Mouse (Mus musculus) gastrocnemius, postnatal 14 days (tissue): ENCODE measurements at regions not wholly inside any gene's neighbourhood (a gene's known extent, or its start where the extent isn't known, plus 50 kb on each side); places are given as distances from the start of the nearest gene placed in this dataset.
A peak's percentile ranks its signal among the peaks of the same experiment; 100 is the strongest.

ENCODE experiments used
- DNase-seq: peaks from one replicate; pipeline ENCODE4 v3.0.0; 2021; ENCODE audit warnings: mixed read lengths
- intact Hi-C: fragments of 180-260 bp; cut with DNase I; formaldehyde crosslinking; loops from one replicate; pipeline ENCODE4 v1.15.1; 2025; ENCODE audit warnings: low total_unique reads

DNA sequence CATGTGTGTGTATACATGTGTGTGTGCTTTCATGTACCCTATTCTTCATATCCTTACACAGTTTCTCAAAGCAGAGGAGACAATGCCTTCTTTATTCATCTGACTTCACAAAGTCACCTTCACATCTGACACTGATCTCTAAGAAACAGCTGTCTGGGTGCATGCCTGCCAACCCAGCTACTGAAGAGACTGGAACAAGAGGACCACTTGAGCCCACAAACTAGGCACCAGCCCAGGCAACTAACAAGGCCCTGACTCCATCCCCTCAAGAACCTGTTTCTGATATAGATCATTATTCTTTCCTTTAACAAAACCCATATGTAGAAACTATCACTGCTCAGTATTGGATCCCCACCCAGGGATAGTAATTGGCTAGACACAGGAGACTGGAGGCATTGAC is 295.3 kb downstream of the Qk start:
- intact Hi-C loops = no loop called here
- DNase-seq = peak; percentile 36

DNA sequence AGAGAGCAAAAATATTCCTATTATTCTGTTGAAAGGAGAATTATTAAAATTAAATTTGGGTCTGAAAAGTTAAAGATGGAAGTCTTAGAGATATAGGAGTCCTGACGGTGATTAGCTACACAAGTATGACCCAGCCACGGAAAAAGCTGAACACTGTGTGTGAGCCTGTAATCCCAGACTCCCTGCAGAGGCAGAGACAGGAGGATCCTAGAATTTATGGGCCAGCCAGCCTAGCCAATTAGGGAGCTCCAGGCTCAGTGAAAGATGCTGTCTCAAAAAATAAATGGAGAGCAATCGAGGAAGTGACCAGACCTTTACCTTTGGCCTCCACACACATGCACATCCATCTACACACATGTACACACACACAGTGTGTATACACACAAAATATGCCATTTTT is 307.5 kb downstream of the Qk start:
- intact Hi-C loops = no loop called here
- DNase-seq = no peak

DNA sequence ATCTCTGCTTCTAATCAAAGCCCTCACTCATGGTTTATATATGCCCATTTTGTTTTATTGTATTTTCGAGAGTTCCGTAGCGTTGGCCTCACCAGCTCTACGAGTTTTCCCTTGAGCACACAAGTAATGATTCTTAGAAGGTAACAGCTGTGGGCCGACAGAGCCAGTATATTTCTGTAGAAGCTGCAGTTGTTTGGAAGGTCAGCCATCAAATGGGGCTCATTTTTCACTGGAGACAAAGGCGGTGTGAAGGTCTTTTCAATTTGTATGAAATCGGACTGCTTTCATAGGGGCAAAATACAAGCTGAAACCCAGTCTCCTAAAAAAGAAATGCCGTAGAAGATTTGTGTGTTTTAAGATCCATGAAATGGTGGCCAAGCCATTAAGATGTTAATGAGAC is 307.9 kb downstream of the Qk start:
- DNase-seq = no peak
- intact Hi-C loops = no loop called here

DNA sequence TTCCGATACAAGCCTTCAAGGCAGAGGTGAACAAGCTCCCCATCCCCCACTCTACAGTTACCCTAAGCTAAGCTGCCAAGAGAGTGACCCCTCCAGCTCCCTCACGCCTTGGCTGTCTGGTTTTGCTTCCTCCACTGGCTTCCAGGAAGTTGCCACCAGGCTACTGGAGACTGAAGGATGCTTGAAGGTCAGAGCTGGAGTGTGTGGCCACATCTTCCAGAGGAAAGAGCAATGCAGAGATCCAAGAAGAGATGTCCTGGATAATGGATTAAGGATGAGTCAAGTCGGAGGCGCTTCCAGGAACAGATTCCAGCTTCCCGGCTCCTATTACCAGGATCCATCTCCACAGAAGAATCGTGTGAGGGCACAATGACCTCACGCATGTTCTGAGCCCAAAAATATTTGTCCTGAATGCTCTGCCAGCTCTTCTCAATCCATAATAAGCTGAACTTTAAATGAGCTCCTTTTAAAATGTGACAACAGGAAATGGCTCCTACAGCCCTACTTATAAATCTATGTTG is 318.5 kb downstream of the Qk start:
- DNase-seq = peak; percentile 70
- intact Hi-C loops = no loop called here

DNA sequence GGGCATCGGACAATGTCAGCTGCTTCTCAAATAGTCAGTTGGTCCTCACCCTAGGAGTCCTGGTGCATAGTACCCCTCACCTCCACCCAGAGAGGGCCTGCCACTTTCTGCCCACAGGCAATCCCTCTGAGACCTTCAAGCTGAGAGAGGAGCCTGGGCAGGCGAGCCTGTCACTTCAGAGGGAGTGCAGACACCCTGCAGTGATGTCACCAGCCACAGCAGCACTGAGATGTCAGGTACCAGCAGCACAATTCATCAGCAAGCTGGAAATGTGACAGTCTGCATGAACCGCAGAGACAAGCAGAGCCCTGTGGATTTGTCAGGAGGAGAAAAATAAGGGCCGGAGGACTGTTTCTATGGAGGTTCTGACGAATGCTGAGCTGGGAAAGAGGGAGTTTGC is 324.3 kb downstream of the Qk start:
- intact Hi-C loops = no loop called here
- DNase-seq = no peak

DNA sequence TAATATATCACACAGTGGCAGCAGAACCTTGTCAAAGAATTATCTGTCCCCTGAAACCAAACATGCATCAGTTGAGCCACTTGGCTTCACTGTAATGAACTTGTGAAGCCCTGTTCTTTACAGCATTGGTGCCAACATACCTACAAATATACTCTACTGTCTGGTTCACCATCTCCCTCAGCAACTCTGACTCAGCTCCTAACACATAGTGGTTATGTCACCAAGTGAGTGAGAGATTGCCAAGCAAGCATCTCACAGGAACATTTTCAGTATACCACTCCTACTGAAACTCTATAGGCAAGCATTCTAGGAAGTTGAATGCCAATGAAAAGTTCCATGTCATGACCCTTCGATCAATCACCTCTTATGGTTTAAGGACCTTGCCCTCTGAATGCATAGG is 321.2 kb upstream of the Pabpc6 start:
- intact Hi-C loops = no loop called here
- DNase-seq = no peak

DNA sequence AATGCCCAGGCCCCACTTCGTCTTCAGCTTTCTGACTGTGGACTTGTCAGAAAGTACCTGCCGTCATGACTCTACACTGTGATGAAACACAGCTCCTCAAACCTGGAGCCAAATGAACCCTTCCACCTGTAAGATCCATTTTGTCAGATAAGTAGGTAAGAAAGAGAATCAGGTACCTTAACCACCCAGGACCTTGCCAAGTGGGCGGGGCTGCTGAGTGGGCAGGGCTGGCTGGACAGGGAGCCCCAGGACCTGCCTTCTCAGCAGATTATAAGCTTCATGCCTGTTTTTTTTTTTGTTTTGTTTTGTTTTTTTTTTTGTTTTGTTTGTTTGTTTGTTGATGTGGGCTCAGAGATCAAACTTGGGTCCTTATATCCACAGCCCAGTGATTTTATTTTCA is 311.8 kb upstream of the Pabpc6 start:
- intact Hi-C loops = no loop called here
- DNase-seq = no peak

DNA sequence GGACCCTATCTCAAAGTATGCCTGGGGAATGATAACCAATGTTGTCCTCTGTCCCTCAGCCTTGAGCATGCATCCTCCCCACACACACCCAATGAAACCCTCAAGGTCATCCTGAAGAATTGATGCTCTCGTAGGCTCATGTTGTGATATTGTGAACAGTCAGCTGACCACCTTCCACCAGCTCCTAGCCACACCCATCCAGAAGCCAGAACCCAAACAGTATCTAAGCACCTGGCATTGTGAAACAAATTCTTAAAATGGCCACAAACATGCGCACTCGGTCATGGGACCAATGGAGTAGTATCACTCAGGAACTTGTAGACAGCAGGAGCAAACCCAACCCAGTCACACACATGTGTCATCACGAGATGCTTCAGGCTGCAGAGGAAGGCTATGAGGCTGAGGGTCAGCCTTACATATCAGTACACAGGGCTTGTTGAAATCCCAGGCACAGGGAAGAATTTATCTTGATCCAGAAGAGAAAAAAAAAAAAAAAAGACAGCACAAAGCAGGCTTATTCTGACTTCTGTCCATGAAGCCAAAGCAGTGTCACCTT is 307.4 kb upstream of the Pabpc6 start:
- intact Hi-C loops = no loop called here
- no peak for DNase-seq

DNA sequence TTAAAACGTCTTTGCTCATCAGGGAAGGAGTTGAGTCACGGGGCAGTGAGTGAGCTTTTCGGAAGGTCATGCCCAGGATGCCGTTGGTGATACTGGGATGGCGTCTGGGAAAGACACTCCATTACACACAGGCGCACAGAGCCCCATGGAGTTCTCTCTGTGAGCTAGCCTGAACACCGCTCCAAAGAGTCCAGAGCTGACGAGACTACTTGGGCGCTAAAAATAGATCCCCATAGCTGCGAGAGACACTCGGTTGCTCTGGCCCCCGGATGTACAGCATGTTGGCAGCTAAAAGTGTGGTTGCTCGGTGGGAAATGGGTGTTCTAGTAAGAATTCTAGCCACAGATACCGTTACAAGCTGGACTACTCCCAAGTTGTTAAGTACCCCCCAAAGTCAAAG is 306.5 kb upstream of the Pabpc6 start:
- intact Hi-C loops = no loop called here
- no peak for DNase-seq

DNA sequence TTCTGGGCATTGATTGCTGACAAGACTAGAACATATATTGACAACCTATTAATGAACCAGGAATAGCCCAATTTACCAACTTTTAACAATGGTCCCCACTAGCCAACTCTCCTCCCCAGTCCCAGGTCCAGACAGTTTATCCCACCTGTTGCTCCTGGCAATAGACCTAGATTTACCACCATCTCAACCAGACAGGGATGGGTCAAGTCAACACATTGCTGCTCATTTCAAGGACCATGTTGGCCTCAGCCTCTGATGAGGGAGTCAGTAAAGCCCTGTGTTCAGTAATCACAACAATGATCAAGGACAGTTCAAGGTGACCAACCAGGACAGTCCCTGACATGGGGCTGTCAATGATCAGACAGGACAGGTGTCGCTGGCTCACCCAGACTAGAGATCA is 305.6 kb upstream of the Pabpc6 start:
- intact Hi-C loops = no loop called here
- no peak for DNase-seq

DNA sequence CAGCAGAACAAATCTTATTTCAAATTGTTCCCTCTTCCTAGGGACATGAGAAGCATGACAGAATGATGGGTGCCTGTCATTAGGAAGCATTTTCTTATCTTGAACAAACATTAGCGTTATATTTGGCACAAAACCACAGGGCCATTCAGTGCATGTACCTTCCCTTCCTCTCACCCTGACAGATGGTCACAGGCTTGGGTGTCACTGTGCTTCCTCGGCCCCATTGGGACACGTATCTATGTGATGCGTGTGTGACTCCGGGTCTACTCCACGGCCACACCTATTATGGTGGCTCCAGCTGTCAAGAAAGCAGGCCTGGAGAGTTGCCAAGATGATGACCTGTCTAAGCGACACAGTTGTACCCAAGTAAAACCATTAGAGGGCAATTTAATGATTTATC is 298.5 kb upstream of the Pabpc6 start:
- DNase-seq = no peak
- intact Hi-C loops = no loop called here

DNA sequence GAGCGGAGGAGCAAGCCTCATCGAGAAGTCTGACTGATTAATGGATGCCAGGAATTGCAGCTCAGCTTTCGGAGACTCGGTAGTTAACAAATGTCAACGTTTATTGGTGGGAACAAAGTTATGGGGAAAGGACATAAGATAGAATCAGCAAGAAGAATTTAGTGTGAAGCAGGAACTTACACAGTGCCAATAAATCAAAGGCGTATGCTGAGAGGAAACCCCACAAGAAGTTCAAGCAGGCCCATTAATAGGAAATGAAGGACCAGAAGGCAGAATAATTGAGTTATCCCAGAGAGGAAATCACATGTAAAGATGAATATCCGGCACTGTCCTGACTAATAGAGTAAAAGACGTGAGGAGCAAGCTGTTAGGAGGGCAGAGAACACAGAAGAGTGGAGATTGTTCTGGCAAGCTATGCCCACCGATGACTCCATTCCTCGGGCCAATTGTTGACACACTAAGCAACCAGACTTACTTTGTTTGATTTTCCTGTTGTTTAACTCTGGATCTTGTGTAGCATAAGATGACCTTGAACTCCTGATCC is 293.4 kb upstream of the Pabpc6 start:
- DNase-seq = no peak

DNA sequence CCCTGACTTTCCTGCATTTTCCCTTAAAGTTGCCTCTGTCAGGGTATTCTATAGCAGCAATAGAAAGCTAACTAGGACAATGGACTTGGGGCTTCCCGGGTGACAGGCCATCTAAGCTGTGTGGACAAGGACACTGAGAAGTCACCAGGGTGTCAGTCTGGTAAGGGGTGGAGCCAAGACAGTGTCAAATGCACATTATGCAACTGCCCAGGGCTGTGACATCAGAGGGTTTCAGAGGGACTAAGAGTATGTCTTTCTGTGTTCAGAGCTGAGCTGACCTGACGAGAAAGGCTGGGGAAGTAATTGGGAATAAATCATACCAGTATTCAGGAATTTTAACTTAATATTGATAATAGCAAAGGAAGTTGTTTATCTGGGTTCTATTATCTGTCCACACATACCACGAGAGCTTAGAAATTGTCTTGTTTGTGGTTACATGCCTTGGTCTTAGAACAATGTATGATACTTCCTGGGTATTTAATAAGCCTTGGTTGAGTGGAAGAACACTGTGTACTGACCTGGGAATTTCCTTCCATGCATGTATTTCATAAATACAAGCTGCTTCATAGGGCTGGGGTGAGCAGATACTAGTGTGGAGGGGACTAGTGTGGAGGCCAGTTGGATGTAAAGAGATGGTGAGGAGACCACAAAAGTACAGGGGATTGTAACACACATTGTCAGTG is 279.6 kb upstream of the Pabpc6 start:
- no peak for DNase-seq
- intact Hi-C loops = no loop called here

More for the DNA sequence above, 293.4 kb upstream of the Pabpc6 start:
- intact Hi-C loops = no loop called here

DNA sequence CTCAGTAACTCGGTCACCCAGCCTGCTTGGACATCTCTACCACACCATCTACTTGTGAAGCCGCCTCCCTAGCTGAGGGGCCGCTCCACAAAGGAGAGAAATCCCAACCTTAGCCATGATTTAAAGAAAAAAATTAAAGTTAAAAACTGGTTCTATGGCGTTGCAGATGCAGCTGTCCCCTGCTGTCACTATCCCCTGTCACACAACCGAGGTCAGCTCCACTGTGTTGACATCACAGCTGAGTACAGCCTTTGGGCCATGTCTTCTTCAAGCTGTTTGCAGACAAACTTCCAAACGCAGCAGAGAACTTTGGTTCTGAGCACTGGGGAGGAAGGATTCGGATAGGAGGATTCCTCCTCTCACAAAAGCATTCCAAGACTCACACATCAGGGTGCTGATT is 278.1 kb upstream of the Pabpc6 start:
- intact Hi-C loops = no loop called here
- no peak for DNase-seq

DNA sequence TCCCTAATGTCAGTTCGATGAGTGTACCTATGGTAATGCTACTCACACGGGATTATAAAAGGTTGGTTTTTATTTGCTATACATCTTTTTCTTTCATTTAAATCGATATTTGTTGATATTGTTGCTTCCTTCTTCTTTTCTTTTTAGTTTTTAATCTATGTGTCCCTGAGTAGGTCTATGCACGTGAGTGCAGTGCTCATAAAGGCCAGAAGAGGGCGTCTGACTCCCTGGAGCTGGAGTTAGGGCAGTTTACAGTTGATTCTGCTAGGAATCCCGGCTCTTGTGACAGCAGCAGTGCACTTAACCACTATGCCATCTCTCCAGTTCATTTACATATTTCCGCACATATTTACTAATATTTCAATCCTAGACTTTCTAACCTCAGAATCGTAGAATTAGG is 275.0 kb upstream of the Pabpc6 start:
- DNase-seq = no peak
- intact Hi-C loops = no loop called here

DNA sequence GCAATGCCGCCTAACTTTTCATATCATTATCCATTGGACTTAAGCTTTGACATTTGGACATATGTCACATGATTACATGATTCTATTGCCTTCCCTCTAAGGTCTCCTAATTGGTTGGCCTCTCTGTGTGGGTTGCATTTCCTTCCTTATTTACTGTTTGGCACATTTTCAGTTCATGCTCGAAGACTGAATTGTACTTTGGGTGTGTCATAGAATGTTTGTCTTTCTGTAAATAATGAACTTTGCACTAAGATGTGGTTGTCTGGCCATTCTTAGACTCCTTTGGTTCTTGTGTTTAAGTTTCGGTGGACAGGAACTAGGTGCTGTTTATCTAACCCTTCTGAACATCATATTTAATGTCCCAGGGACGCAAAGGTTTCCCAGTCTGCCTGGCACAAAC is 272.7 kb upstream of the Pabpc6 start:
- intact Hi-C loops = no loop called here

DNA sequence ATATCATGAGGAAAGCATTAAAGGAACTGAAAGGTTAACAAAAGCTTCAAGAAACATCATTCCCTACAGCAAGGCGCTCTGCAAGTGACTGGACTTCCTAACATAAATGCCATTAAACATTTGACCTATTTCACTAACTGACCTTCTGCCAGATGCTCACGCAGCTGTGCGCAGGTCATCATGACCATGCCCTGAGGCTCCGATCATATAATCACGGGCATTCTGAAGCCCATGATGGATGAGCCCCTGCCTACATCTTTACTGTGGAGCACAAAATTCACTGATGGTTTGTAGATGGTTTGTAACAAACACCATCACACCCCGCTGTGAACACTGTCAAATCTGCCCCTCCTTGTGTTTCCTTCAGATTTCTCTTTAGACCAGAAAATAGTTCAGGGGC is 270.1 kb upstream of the Pabpc6 start:
- DNase-seq = no peak
- intact Hi-C loops = no loop called here

More for the DNA sequence above, 272.7 kb upstream of the Pabpc6 start:
- DNase-seq = no peak

DNA sequence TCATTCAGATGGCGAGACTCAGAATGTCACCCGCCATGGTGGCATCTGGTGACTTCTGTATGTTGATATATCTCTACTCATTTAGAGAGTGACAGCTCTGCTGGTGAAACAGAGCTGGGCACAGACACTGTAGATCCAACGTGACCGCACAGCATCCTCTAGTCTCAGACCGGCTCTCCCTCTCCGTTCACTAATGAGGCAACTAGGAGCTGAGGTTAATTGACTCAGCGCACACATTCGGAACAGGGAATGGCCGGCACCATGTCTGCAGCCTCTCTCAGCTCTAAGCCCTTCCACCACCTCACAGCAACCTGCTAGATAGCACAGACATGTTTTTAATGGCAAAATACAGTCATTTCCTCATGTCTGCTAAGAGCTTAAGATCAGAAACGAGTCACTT is 268.9 kb upstream of the Pabpc6 start:
- intact Hi-C loops = no loop called here
- DNase-seq = no peak

DNA sequence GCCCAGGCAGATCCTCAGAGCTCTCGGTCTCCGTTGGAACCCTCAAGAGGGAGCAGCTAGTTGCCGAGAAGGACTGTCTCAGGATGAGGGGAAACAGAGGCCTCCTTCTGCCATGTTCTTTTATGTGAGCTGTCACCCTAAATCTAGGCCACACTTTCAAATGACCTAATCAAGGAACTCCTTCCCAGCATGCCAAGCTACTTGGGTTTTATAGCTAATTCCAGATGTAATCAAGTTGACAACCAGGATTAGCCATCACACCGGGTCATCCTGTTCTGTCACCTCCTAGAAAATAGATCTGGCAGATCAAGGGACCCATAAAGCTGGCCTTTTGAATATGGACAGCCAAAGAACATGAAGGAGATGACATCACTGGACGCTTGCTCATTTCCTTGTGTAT is 267.7 kb upstream of the Pabpc6 start:
- DNase-seq = no peak
- intact Hi-C loops = no loop called here

DNA sequence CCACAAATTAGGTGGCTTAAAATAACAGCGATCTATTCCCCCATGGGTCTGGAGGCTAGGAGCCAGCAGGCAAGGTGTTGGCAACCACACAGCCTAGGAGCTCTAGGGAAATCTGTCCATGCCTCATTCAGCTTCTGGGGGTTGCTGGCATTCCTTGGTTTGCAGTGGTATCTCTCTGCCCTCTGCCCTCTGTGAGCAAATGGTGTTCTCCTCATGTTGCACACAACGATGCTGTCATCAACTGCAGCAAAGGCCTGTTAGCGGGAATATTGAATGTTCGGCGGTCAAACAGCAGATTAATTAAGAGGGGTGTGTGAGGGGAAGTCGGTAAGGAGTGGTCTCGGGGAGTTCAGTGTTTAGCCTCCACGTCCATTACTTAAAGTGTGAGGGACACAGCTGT is 262.7 kb upstream of the Pabpc6 start:
- intact Hi-C loops = no loop called here
- no peak for DNase-seq

DNA sequence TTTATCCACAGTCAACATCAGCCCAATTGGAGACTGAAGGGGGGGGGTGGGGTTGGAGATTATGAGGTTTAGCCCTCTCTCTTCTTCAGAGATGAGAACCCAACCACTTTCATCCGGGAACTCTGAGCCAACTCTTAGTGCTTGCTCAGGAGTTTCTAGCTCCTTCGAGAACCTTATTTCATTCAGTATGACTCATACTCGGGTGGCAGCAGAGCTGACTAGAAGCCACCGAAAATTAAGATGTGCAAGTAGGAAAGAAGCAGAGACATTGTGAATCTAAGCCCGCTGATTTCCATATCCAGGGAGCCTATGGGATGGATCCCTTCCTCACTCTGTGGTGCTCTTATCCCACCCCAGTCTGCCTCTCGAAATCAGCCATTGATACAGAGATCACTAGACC is 262.0 kb upstream of the Pabpc6 start:
- DNase-seq = no peak

More for the DNA sequence above, 262.0 kb upstream of the Pabpc6 start:
- intact Hi-C loops = no loop called here
